Mouse (Mus musculus) megakaryocyte, embryonic 14.5 days (primary cell): ENCODE data around the gene Slk. TPM values are rescaled to one million over a fixed set of nuclear protein-coding genes. Genes with fewer than 3 reads are reported as not detected.

Experiments used
- H3K27me3 ChIP-seq: replicated peaks from 2 replicates; pipeline ENCODE3; 2012; ENCODE audit warnings: inconsistent platforms
- H3K36me3 ChIP-seq: replicated peaks from 2 replicates; pipeline ENCODE3; 2012; ENCODE audit warnings: low read length, inconsistent platforms, mixed read lengths
- H3K4me1 ChIP-seq: 2 replicates; pipeline ENCODE4 v1.6.1; 2012; ENCODE audit warnings: inconsistent platforms
- H3K4me3 ChIP-seq: replicated peaks from 2 replicates; pipeline ENCODE3; 2012; ENCODE audit warnings: moderate library complexity, mild to moderate bottlenecking, inconsistent platforms
- H3K9me3 ChIP-seq: 2 replicates; pipeline ENCODE4 v1.6.1; 2012; ENCODE audit warnings: inconsistent platforms
- FLI1 ChIP-seq: IDR thresholded peaks from 2 replicates; pipeline ENCODE4 v1.6.1; 2012; ENCODE audit warnings: low read length, inconsistent platforms, mixed read lengths
- GATA1 ChIP-seq: IDR thresholded peaks from 3 replicates; pipeline ENCODE4 v1.6.1; 2012; ENCODE audit warnings: mixed read lengths, low read length, inconsistent platforms, borderline replicate concordance
- polyA plus RNA-seq: library from polyadenylated mRNA; stranded (reverse); fragments of >175 nt; gene quantifications from 2 replicates; pipeline ENCODE4 v1.2.3, GENCODE M21; 2012; ENCODE audit warnings: low replicate concordance; ENCODE audit not compliant: insufficient read depth

The Slk gene
- polyA plus RNA-seq, 1 experiment, result 5.6 TPM

GRCm38 (mm10) chr19:47668399-47668798 lies 88.9 kb downstream of the Slk start:
- Histone ChIP-seq H3K4me1 (peaks cover 35% of the 10 kb centered on the region), H3K4me3 (no peak overlapping the region), H3K27me3 (peaks cover 46% of the 10 kb centered on the region), H3K9me3 (no peaks in the 10 kb centered on the region), H3K36me3 (no peaks in the 10 kb centered on the region)
- TF ChIP-seq GATA1, result no peak
- no peak for TF ChIP-seq FLI1

GRCm38 (mm10) chr19:47674419-47674818 lies 94.9 kb downstream of the Slk start:
- H3K4me1 ChIP-seq, result peaks cover 47% of the 10 kb centered on the region
- peak overlapping the region; percentile 59 for H3K4me3 ChIP-seq
- TF ChIP-seq GATA1, result no peak
- no peak for TF ChIP-seq FLI1

DNA sequence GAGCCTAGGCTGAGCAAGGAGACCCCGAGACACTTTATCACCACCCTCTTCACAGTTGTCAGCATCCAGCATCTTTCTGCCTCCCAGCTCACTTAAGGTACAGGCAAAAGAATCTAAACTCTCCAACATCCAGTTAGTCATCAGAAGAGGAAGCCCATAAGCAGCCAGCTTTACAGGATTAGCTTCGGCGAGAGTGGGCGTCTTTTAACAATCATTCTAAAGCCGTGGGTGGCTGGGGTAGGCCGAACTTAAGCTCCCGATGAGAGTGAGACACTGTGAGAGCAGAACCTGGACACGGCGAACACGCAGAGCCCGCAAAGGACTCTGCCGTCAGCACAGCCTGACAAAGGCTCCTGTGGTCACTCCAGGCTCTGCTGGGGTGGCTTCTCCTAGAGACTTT lies 99.2 kb downstream of the Slk start:
- no peak for TF ChIP-seq FLI1
- TF ChIP-seq GATA1, result no peak
- Histone ChIP-seq H3K4me3 (no peak overlapping the region), H3K4me1 (peaks cover 27% of the 10 kb centered on the region), H3K27me3 (peaks cover 29% of the 10 kb centered on the region), H3K9me3 (no peaks in the 10 kb centered on the region), H3K36me3 (no peaks in the 10 kb centered on the region)

More at GRCm38 (mm10) chr19:47674419-47674818, 94.9 kb downstream of the Slk start:
- Histone ChIP-seq H3K9me3 (no peaks in the 10 kb centered on the region), H3K36me3 (no peaks in the 10 kb centered on the region), H3K27me3 (peaks cover 23% of the 10 kb centered on the region)

DNA sequence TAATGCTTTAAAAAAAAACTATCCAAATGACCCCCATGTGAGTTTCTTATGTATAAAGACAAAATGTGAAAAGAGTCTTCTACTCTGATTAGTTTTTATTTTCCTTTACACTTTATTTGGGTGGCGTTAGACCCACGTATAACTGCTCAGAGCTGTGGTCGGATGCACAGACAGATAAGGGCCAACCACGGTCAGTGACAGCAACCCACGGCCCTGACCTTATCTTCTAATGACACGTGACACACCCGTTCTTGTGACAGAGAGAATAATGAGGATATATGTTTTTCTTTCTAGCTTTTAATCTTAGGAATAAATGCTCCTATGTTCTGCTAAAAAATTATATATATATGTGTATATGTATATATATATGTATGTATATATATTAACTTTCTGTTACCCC lies 110.1 kb downstream of the Slk start:
- Histone ChIP-seq H3K27me3 (peaks cover 9% of the 10 kb centered on the region), H3K4me3 (no peak overlapping the region), H3K4me1 (peaks cover 51% of the 10 kb centered on the region), H3K36me3 (no peaks in the 10 kb centered on the region), H3K9me3 (no peaks in the 10 kb centered on the region)
- TF ChIP-seq FLI1, result no peak

- H3K4me3 ChIP-seq, result no peak within 1 kb of the TSS
- H3K36me3 ChIP-seq, result no peaks in the 10 kb centered on the region
- no peaks in the 10 kb centered on the region for H3K9me3 ChIP-seq
- peaks cover 62% of the 10 kb centered on the region for H3K4me1 ChIP-seq
- no peak for TF ChIP-seq FLI1
- no peak for TF ChIP-seq GATA1
- peaks cover 5% of the 10 kb centered on the region for H3K27me3 ChIP-seq
Observed at GRCm38 (mm10) chr19:47691994-47692393, 112.5 kb downstream of the Slk start, which contains the start of gene Col17a1. Gene Col17a1, minus strand, starts transcription at chr19:47692094.

Other genes with a start within 250 kb of the Slk start
- gene Sh3pxd2a, start 115.3 kb upstream of the Slk start, polyA plus RNA-seq, result 0.21 TPM in 1 of 2 replicates, not detected in the other
- 2.4 and 6.6 TPM in 2 replicates for gene Stn1, start 42.2 kb upstream of the Slk start, polyA plus RNA-seq
- gene Col17a1, start 112.4 kb downstream of the Slk start, polyA plus RNA-seq, result not detected in 2 replicates
- 4.5 and 9.7 TPM in 2 replicates for gene Sfr1, start 152.0 kb downstream of the Slk start, polyA plus RNA-seq